Mouse (Mus musculus) MEL (cell line): ENCODE data around the gene Erv3.

Experiments used
- CTCF ChIP-seq, 3 experiments: IDR thresholded peaks in 2 of 3; conservative IDR thresholded peaks in 1 of 3; 2 replicates each; pipeline ENCODE4 v1.5.1; 2011 to 2012; ENCODE audit warnings: low read length in 3 of 3, low read depth in 2 of 3, mild to moderate bottlenecking in 2 of 3, improper control_type of control experiment in 1 of 3, inconsistent platforms in 1 of 3, mixed read lengths in 1 of 3, moderate library complexity in 1 of 3; ENCODE audit not compliant: control insufficient read depth in 1 of 3, insufficient read depth in 1 of 3, poor library complexity in 1 of 3, severe bottlenecking in 1 of 3
- JUND ChIP-seq: IDR thresholded peaks from 2 replicates; pipeline ENCODE4 v1.6.1; 2011; ENCODE audit warnings: low read depth, mild to moderate bottlenecking, improper control_type of control experiment, low read length
- MAFK ChIP-seq: IDR thresholded peaks from 2 replicates; pipeline ENCODE4 v1.6.1; 2011; ENCODE audit warnings: low read depth, mild to moderate bottlenecking, low read length, improper control_type of control experiment, borderline replicate concordance
- MAX ChIP-seq: IDR thresholded peaks from 2 replicates; pipeline ENCODE4 v1.6.1; 2011; ENCODE audit warnings: low read length, improper control_type of control experiment
- MAZ ChIP-seq: IDR thresholded peaks from 2 replicates; pipeline ENCODE4 v1.6.1; 2012; ENCODE audit warnings: low read depth, mild to moderate bottlenecking, inconsistent platforms, low read length, improper control_type of control experiment
- MXI1 ChIP-seq: IDR thresholded peaks from 2 replicates; pipeline ENCODE4 v1.6.1; 2011; ENCODE audit warnings: mild to moderate bottlenecking, low read depth, low read length, improper control_type of control experiment
- POLR2A ChIP-seq, 2 experiments: IDR thresholded peaks; 2 replicates each; pipeline ENCODE4 v1.6.1; 2011 to 2012; ENCODE audit warnings: low read length in 2 of 2, mild to moderate bottlenecking in 2 of 2, control low read depth in 1 of 2, improper control_type of control experiment in 1 of 2, low read depth in 1 of 2, moderate library complexity in 1 of 2; ENCODE audit not compliant: control insufficient read depth in 1 of 2, insufficient read depth in 1 of 2, poor library complexity in 1 of 2
- POLR2AphosphoS2 ChIP-seq: IDR thresholded peaks from 2 replicates; pipeline ENCODE4 v1.6.1; 2011; ENCODE audit warnings: low read length, improper control_type of control experiment
- ZMIZ1 ChIP-seq: IDR thresholded peaks from 2 replicates; pipeline ENCODE4 v1.6.1; 2012; ENCODE audit warnings: low read depth, mild to moderate bottlenecking, inconsistent platforms, low read length, improper control_type of control experiment, moderate library complexity
- ZNF384 ChIP-seq: IDR thresholded peaks from 2 replicates; pipeline ENCODE4 v1.6.1; 2012; ENCODE audit warnings: low read depth, mild to moderate bottlenecking, inconsistent platforms, low read length, improper control_type of control experiment

GRCm38 (mm10) chr2:131886503-131887160 lies 27.1 kb upstream of the Erv3 start:
- TF ChIP-seq CTCF (IDR thresholded peaks at IDR 0.05 in 2 of 3, conservative IDR thresholded peaks at IDR 0.05 in 1 of 3; ENCODE audit: control insufficient read depth in 1 of 3, insufficient read depth in 1 of 3, low read depth in 2 of 3, low read length in 3 of 3, poor library complexity in 1 of 3, severe bottlenecking in 1 of 3): no peak
- TF ChIP-seq POLR2A (IDR thresholded peaks at IDR 0.05; ENCODE audit: control insufficient read depth in 1 of 2, insufficient read depth in 1 of 2, low read depth in 1 of 2, low read length in 2 of 2, poor library complexity in 1 of 2): no peak
- no peak for TF ChIP-seq JUND
- TF ChIP-seq MAX: no peak
- TF ChIP-seq MXI1: no peak
- TF ChIP-seq MAZ: no peak
- no peak for TF ChIP-seq MAFK
- no peak for TF ChIP-seq ZMIZ1
- TF ChIP-seq POLR2AphosphoS2: no peak
- TF ChIP-seq ZNF384: no peak
